Mouse (Mus musculus) heart, adult 18-20 months (tissue): ENCODE results near the gene Patl2. TPM values are rescaled to one million over a fixed set of nuclear protein-coding genes. Genes with fewer than 3 reads are reported as not detected.

ENCODE experiments used
- total RNA-seq, 2 experiments: library from RNA; stranded (reverse); gene quantifications; 2 replicates each; pipeline ENCODE4 v1.2.3; 2021

Patl2 gene
- total RNA-seq, 2 experiments from 2014 or later: not detected

Other genes starting within 250 kb of the Patl2 start
- 10 to 100 TPM; 11.2 to 13.6 TPM for gene Ctdspl2, start 230.2 kb downstream of the Patl2 start, total RNA-seq
- gene Mageb3, start 230.1 kb downstream of the Patl2 start, total RNA-seq: not detected
- gene Eif3j1, start 157.6 kb downstream of the Patl2 start, total RNA-seq: 10 to 100 TPM; 22.1 to 22.3 TPM
- 10 to 100 TPM; 10.7 to 13.1 TPM for gene Spg11, start 67.8 kb downstream of the Patl2 start, total RNA-seq
- gene B2m, start 38.5 kb downstream of the Patl2 start, total RNA-seq: 100 to 1,000 TPM; 297 to 515 TPM
- gene Trim69, start 25.5 kb downstream of the Patl2 start, total RNA-seq: not detected
- gene Terb2, start 83 bp upstream of the Patl2 start, total RNA-seq: not detected
- gene Sord, start 48.6 kb upstream of the Patl2 start, total RNA-seq: 100 to 1,000 TPM; 206 to 214 TPM
- gene Duox2, start 112.3 kb upstream of the Patl2 start, total RNA-seq: under 1 TPM; 0.27 to 0.44 TPM
- under 1 TPM in 1 of 2 experiments, not detected in 1; 0.18 TPM for gene Duoxa2, start 112.7 kb upstream of the Patl2 start, total RNA-seq
- under 1 TPM in 1 of 2 experiments, not detected in 1; 0.25 TPM for gene Duoxa1, start 127.5 kb upstream of the Patl2 start, total RNA-seq
- gene Duox1, start 129.5 kb upstream of the Patl2 start, total RNA-seq: under 1 TPM; 0.17 to 0.28 TPM
- gene Shf, start 183.0 kb upstream of the Patl2 start, total RNA-seq: 1 to 10 TPM; 5.1 to 5.3 TPM
- 10 to 100 TPM; 19.7 to 26.3 TPM for gene Slc28a2, start 240.3 kb upstream of the Patl2 start, total RNA-seq